In the genomic region with DNA sequence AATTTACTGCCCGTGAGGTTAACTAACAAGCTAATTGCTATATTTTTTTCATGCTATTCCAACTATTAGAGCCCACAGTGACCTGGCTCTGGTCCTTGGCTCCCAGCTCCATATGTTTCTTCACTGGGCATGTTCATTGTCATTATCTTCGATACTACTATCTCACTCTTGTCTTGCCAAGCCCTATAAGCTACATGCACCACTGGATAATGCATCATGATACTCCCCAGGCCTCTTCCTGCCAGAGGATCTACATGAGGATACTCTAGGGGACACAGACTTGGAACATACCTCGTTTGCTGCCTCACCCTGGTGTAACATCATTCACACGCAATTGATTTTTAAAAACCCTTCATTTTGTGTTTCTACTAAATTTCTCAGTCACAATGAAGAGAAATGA, we compare ENCODE assay signal across 24 mouse cellular contexts.
"Had no signal": no experiment of that assay in that cellular context is flagged by ENCODE, and none has a peak within 500 bp of the region (broad histone marks: within the 10 kb centered on the region; RNA-seq: fewer than 3 reads in every experiment).

No protein-coding gene starts in this region.

- H3K4me2 ChIP-seq: heart, embryonic 12.5 days; hindbrain, embryonic 13.5 days; intestine, embryonic 15.5 days; limb, embryonic 12.5 days; liver, embryonic 11.5 days; liver, embryonic 13.5 days had no signal

- H3K27ac ChIP-seq: gastrocnemius, adult 2 months; heart, adult 2 months; hindbrain, embryonic 13.5 days; intestine, embryonic 15.5 days; layer of hippocampus, adult 2 months; left cerebral cortex, adult 2 months; limb, embryonic 10.5 days; limb, embryonic 12.5 days; liver, embryonic 13.5 days had no signal

- H3K36me3 ChIP-seq: heart, embryonic 12.5 days; hindbrain, embryonic 13.5 days; intestine, embryonic 15.5 days; limb, embryonic 10.5 days; limb, embryonic 12.5 days; liver, embryonic 13.5 days had no signal

- H3K9ac ChIP-seq: heart, embryonic 12.5 days; hindbrain, embryonic 13.5 days; intestine, embryonic 15.5 days; limb, embryonic 12.5 days; liver, embryonic 13.5 days had no signal

- H3K4me1 ChIP-seq: heart, embryonic 12.5 days; hindbrain, embryonic 13.5 days; intestine, embryonic 15.5 days; limb, embryonic 10.5 days; limb, embryonic 12.5 days; liver, embryonic 13.5 days had no signal

- H3K4me3 ChIP-seq: gastrocnemius, adult 2 months; heart, adult 2 months; heart, embryonic 12.5 days; hindbrain, embryonic 13.5 days; intestine, embryonic 15.5 days; layer of hippocampus, adult 2 months; left cerebral cortex, adult 2 months; limb, embryonic 10.5 days; limb, embryonic 12.5 days; liver, embryonic 13.5 days had no signal

- H3K9me3 ChIP-seq: heart, embryonic 12.5 days; hindbrain, embryonic 13.5 days; intestine, embryonic 15.5 days; limb, embryonic 10.5 days; limb, embryonic 12.5 days; liver, embryonic 13.5 days had no signal

- ATAC-seq: forebrain, embryonic 16.5 days; inflammation-experienced regulatory T-cells, adult 6 months; intestine, embryonic 15.5 days; intestine, postnatal 0 days had no signal

- H3K27me3 ChIP-seq: heart, embryonic 12.5 days; hindbrain, embryonic 13.5 days; intestine, embryonic 15.5 days; limb, embryonic 12.5 days; liver, embryonic 13.5 days had no signal

- DNase-seq: gastrocnemius, adult 2 months; gastrocnemius, postnatal 10 days; gastrocnemius, postnatal 25 days; heart, adult 2 months; heart, postnatal 10 days; heart, postnatal 4 days; kidney, adult 18-20 months; kidney, adult 8-10 months; kidney, postnatal 10 days; kidney, postnatal 25 days; kidney, postnatal 4 days; liver; liver, embryonic 13.5 days had no signal
